In genomic region chr5:123190912-123191311, GRCm38 (mm10) we compare ENCODE assay signal across 28 mouse cellular contexts. TPM values are rescaled to one million over a fixed set of nuclear protein-coding genes. Genes with fewer than 3 reads are reported as not detected.
"Had no signal": no experiment of that assay in that cellular context is flagged by ENCODE, and none has a peak within 500 bp of the region (broad histone marks: within the 10 kb centered on the region; RNA-seq: fewer than 3 reads in every experiment).

No protein-coding gene starts in this region.

- H3K27me3 ChIP-seq: kidney, embryonic 15.5 days; limb, embryonic 13.5 days; midbrain, embryonic 12.5 days; midbrain, embryonic 15.5 days; neural tube, embryonic 13.5 days; stomach, embryonic 15.5 days had no signal

- H3K27ac ChIP-seq: kidney, embryonic 15.5 days; layer of hippocampus, adult 2 months; limb, embryonic 10.5 days; limb, embryonic 13.5 days; midbrain, embryonic 12.5 days; midbrain, embryonic 15.5 days; neural tube, embryonic 13.5 days; stomach, embryonic 15.5 days had no signal

- ATAC-seq: inflammation-experienced regulatory T-cells, adult 6 months; intestine, embryonic 16.5 days; midbrain, embryonic 15.5 days had no signal

- DNase-seq: kidney, postnatal 10 days; layer of hippocampus, adult 9-11 months; lung, adult 2 months; lung, postnatal 14 days; lung, postnatal 4 days; retina, postnatal 1 day; right cerebral cortex, postnatal 25 days; spleen, adult 18-20 months; thymus, postnatal 36 days had no signal

- H3K4me1 ChIP-seq: kidney, embryonic 15.5 days; limb, embryonic 10.5 days; limb, embryonic 13.5 days; midbrain, embryonic 15.5 days; stomach, embryonic 15.5 days had no signal

- H3K9me3 ChIP-seq: kidney, embryonic 15.5 days; limb, embryonic 10.5 days; limb, embryonic 13.5 days; midbrain, embryonic 12.5 days; midbrain, embryonic 15.5 days; neural tube, embryonic 13.5 days; stomach, embryonic 15.5 days had no signal

- H3K36me3 ChIP-seq: kidney, embryonic 15.5 days; limb, embryonic 10.5 days; limb, embryonic 13.5 days; midbrain, embryonic 12.5 days; midbrain, embryonic 15.5 days; neural tube, embryonic 13.5 days; stomach, embryonic 15.5 days had no signal

- H3K4me2 ChIP-seq: kidney, embryonic 15.5 days; limb, embryonic 13.5 days; midbrain, embryonic 12.5 days; midbrain, embryonic 15.5 days; neural tube, embryonic 13.5 days; stomach, embryonic 15.5 days had no signal

- H3K4me3 ChIP-seq: kidney, embryonic 15.5 days; layer of hippocampus, adult 2 months; limb, embryonic 10.5 days; limb, embryonic 13.5 days; midbrain, embryonic 12.5 days; midbrain, embryonic 15.5 days; myocyte; neural tube, embryonic 13.5 days; stomach, embryonic 15.5 days had no signal

- H3K9ac ChIP-seq: kidney, embryonic 15.5 days; limb, embryonic 13.5 days; liver, embryonic 14.5 days; midbrain, embryonic 12.5 days; midbrain, embryonic 15.5 days; neural tube, embryonic 13.5 days; stomach, embryonic 15.5 days had no signal

RNA-seq across cellular contexts. Expression of gene Hpd, which starts 8.4 kb away (rescaled TPM):
- total RNA-seq: layer of hippocampus, adult 2 months; layer of hippocampus, postnatal 25 days; left cerebral cortex, postnatal 25 days; megakaryocyte progenitor cell, adult 5-6 weeks; megakaryocyte-erythroid progenitor cell, adult 5-6 weeks; monocyte, adult 5-6 weeks; neutrophil, adult 5-6 weeks had no signal
- polyA plus RNA-seq: inflammation-experienced regulatory T-cells, adult 6 months; limb, embryonic 10.5 days; limb, embryonic 13.5 days; midbrain, embryonic 12.5 days; midbrain, embryonic 15.5 days; myocyte; neural tube, embryonic 13.5 days; thymus, postnatal 0 days had no signal
